Mouse (Mus musculus): ENCODE measurements around the gene Nqo2. TPM values are rescaled to one million over a fixed set of nuclear protein-coding genes. Genes with fewer than 3 reads are reported as not detected.

Gene Nqo2
- polyA plus RNA-seq, 1 experiment from 2014 or later = 25.8 TPM

Other genes with a start within 250 kb of the Nqo2 start
- not detected in 2 replicates for gene Serpinb6e, start 121.3 kb upstream of the Nqo2 start, polyA plus RNA-seq (2016; fragmentation: Nextera tagmentation; extraction: Ambion mirVana)
- gene Serpinb6c, start 59.0 kb upstream of the Nqo2 start, polyA plus RNA-seq (2016; fragmentation: Nextera tagmentation; extraction: Ambion mirVana) = not detected in 2 replicates
- gene Ripk1, start 37.7 kb downstream of the Nqo2 start, polyA plus RNA-seq (2016; fragmentation: Nextera tagmentation; extraction: Ambion mirVana) = 19.6 and 20.2 TPM in 2 replicates
- gene Serpinb6a, start 38.1 kb downstream of the Nqo2 start, polyA plus RNA-seq (2016; fragmentation: Nextera tagmentation; extraction: Ambion mirVana) = 12.7 and 12.9 TPM in 2 replicates
- 29.2 and 29.3 TPM in 2 replicates for gene Bphl, start 72.9 kb downstream of the Nqo2 start, polyA plus RNA-seq (2016; fragmentation: Nextera tagmentation; extraction: Ambion mirVana)
- 67.3 and 68.1 TPM in 2 replicates for gene Tubb2a, start 113.3 kb downstream of the Nqo2 start, polyA plus RNA-seq (2016; fragmentation: Nextera tagmentation; extraction: Ambion mirVana)
- gene Tubb2b, start 165.8 kb downstream of the Nqo2 start, polyA plus RNA-seq (2016; fragmentation: Nextera tagmentation; extraction: Ambion mirVana) = 1.6 and 1.9 TPM in 2 replicates
- 55.2 and 60.4 TPM in 2 replicates for gene Psmg4, start 198.3 kb downstream of the Nqo2 start, polyA plus RNA-seq (2016; fragmentation: Nextera tagmentation; extraction: Ambion mirVana)